Mouse (Mus musculus) 3T3-L1 (cell line): ENCODE results near the gene Zfp446.

Experiments
- DNase-seq: peaks from one replicate; pipeline ENCODE4 v3.0.0-alpha.2; 2015; ENCODE audit warnings: low read depth, low spot score

Gene Zfp446

DNA sequence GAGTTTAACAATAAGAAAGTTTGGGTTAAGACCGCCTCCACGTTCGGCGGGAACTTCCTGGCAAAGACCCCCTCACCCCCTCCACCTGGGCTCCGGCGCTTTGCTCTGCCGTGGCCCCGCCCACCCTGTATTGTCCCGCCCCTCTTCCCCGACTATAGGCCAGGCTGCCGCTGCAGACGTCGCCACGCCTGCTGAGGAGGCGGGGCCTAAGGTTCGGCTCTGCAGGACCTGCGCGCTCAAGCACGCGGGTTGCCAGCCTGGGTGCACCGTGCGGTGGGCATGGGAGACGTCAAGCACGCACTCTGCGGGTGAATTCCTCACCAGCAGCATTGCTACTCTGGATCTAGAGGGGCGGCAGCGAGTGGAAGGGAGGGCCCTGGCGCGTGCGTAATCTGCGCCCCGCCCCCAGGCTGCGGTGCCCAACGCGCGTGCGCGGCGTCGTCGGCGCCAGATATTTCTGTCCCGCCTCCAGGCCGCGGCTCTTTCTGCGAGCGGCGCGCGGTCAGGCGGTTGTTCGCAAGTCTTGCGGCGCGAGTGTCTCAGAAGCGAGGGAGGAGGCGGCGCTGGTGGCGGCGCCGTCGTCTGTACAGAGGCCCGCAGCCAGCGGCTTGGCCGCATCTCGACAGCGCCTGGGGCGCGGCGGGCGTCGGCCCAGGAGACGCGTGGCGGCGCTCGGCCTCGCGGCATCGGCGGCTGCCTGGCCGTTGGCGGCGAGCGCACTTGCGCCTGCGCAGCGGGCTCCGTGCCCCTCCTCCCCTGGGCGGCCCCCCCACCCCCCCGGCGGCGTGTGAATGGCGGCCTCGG, 46.5 kb downstream of the Zfp446 start:
- peak; percentile 83 for DNase-seq

GRCm38 (mm10) chr7:13024805-13025204, 47.2 kb downstream of the Zfp446 start:
- DNase-seq, result peak; percentile 58

DNA sequence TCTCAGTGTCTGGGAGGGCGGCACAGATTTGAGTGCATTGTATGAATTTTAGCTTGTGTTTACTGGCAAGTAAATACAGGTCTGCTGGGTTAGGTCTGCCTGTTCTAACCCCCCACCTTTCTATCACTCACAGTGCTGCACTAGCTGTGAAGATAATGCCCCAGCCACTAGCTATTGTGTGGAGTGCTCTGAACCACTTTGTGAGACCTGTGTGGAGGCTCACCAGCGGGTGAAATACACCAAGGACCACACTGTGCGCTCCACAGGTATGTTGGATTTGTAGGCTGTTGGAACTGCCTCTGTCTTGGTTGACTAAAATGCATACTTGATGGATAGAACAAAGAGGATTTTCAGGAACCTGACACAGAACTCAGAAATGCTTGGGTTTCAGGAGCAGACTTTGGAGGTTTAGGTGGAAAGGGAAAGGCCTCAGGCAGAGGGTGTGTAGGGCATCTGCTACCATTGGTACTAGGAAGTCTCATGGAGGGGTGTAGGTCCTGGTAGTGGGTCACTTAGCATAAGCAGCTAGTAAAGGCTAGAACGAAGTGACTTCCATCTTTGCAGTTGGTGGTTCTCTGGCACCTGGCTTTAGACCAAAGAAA, 48.0 kb downstream of the Zfp446 start:
- DNase-seq, result no peak

DNA sequence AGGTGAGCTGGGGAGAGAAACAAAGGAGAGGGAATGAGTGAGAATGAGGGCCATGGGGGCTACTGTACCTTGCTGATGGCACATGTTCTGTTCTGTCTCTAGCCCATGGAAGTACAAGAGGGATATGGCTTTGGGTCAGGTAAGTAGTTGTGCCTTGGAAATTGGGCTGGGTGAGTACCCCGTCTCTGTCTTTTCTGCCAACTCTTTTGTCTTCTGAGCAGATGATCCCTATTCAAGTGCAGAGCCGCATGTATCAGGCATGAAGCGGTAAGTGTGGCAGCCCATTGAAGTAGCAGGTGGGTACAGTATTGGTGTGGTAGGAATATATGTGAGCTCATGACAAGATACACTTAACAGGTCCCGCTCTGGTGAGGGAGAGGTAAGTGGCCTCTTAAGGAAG, 51.3 kb downstream of the Zfp446 start:
- no peak for DNase-seq

DNA sequence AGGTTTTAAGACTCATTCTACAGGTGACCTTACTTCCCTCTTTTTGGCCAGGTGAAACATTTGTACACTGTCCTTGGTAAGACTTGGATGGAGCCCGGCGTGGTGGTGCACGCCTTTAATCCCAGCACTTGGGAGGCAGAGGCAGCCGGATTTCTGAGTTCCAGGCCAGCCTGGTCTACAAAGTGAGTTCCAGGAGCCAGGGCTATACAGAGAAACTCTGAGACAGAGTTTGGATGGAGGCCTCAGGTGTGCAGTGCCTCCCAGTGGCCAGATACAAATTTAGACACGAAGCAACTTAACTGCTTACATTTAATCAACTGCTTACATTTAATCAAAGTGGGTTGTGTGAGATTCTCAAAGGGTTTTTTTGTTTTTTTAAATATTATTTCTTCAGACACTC, 53.4 kb downstream of the Zfp446 start:
- peak; percentile 59 for DNase-seq

DNA sequence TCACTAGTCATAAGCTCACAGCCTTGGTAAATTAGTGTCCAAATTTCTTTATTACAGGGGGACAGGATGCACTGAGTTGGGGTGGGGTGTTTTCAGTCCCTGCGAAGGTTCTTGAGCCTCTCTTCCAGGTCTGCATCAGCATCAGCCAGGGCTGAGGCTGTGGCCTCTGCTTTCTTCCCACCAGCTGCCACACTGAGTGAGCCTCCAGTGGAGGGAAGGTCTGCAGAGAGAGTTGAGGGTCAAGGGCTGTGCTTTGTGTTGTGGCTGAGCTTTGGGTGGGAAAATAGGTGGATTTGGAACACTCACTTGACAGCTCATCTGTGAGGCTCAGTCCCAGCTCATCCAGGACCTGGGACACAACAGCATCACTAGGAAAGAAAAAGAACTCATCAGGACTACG, 54.3 kb downstream of the Zfp446 start:
- no peak for DNase-seq

- no peak for DNase-seq
These were observed 54.9 kb downstream of the Zfp446 start for GRCm38 (mm10) chr7:13032541-13032940.

DNA sequence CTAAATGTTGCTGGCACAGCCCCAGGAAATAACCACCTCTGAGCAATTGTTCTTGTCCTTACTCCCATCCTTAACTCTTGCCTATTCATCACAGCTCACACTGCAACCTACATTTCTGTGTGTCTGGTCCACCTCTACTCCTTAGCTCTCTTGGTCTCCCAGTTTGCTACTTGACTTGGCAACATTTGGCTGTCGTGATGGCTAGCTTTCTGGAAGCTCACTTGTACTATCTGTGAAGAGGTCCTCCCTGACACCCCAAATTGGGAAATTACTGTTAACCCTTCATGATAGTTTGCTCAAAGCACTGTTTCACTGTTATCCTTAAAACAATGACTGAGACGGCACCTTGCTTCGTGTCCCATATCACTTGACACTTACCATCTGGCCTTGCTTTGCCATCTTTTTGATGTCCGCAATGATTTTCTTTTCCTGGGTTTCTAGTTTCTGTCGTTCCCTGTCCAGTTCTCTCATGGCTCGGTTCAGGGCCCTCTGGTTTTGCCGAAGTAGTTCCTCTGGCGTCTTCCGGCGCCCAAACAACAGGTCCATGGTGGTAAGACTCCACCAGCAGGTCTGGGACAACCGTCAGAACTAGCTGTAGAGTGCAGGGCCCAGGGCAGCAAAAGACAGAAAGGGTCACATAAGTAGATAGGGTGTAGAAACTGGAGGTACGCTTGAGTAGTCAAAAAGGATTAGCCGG, 56.0 kb downstream of the Zfp446 start:
- no peak for DNase-seq

DNA sequence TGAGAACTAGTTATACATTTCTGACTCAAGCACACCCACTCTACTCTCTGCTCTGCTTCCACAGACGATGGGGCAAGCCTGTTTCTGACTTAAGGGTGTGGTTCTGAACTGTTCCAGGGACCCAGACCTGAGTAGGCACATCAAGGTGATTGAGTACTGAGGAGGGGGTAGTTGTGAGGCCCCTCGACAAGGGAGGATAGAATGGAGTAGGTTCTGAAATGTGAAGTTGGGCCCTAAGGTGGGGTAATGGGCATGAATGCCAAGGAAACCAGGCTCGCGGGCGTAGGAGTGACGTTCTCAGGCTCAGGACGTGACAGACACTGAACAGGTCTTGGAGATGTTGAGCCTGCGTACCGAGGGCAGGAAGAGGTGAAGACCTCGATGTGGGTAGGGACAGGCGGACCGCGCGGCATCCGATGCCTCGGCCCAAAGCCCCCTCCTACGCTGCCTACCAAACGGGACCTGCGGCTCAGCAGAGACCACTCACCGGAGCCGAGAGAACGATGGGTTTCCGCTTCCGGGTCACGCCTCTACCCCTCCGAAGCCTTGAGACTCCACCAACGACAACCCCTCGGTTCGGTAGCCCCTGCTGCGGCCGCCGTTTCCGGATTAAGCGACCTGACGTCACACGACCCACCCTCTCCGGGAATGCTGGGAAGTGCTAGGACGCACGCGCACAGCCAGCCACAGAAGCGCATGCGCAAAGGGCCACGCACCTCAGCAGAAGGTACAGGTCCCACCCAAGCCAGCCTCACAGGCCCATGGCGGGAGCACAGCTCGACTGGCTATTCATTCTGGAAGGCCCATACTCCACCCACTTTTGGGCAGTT, 56.7 kb downstream of the Zfp446 start, which contains the start of gene Chmp2a:
Gene Chmp2a (minus strand): TSS at position 660 of the 830 bp plus-strand sequence.
- DNase-seq, result peak; percentile 94
